Comparison of ENCODE assay signal across 12 mouse cellular contexts in genomic region chr8:109019565-109019964, GRCm38 (mm10).
DNase-seq lines count a peak whose midpoint lies in the region; ATAC-seq lines count a peak whose summit lies in the region.
"Had no signal": no experiment of that assay in that cellular context is flagged by ENCODE, and none has a peak within 500 bp of the region (broad histone marks: within the 10 kb centered on the region; RNA-seq: fewer than 3 reads in every experiment).

No protein-coding gene starts in this region.

- peak; percentile 27 for DNase-seq in thymus, postnatal 14 days
- no peak for DNase-seq in thymus, adult 18-20 months
- DNase-seq in thymus, postnatal 25 days = peak; percentile 13
- DNase-seq in cerebellum, adult 11-12 months = no peak
- no peak for DNase-seq in lung, postnatal 36 days
- DNase-seq: adrenal gland, postnatal 14 days; cerebellum, adult 2 months; cerebellum, postnatal 10 days; forebrain, postnatal 0 days; gastrocnemius, postnatal 14 days had no signal

- ATAC-seq in common myeloid progenitor, adult 5-6 weeks (replicated peaks; ENCODE audit: low read depth, poor library complexity, severe bottlenecking) = peak; percentile 46
- ATAC-seq: activated CD4-positive, CD25-positive, alpha-beta regulatory T cell, adult 4 months; forebrain, postnatal 0 days had no signal

Comparison
In these comparisons a context has a peak if more than half of its experiments do, and no peak if none do; other contexts are left out.
1. DNase-seq: peak in thymus, postnatal 14 days (single experiment) and thymus, postnatal 25 days (single experiment); none in thymus, adult 18-20 months (0 of 2), cerebellum, adult 11-12 months (single experiment) and lung, postnatal 36 days (single experiment).